ENCODE assay signal across 8 mouse cellular contexts in the genomic region with DNA sequence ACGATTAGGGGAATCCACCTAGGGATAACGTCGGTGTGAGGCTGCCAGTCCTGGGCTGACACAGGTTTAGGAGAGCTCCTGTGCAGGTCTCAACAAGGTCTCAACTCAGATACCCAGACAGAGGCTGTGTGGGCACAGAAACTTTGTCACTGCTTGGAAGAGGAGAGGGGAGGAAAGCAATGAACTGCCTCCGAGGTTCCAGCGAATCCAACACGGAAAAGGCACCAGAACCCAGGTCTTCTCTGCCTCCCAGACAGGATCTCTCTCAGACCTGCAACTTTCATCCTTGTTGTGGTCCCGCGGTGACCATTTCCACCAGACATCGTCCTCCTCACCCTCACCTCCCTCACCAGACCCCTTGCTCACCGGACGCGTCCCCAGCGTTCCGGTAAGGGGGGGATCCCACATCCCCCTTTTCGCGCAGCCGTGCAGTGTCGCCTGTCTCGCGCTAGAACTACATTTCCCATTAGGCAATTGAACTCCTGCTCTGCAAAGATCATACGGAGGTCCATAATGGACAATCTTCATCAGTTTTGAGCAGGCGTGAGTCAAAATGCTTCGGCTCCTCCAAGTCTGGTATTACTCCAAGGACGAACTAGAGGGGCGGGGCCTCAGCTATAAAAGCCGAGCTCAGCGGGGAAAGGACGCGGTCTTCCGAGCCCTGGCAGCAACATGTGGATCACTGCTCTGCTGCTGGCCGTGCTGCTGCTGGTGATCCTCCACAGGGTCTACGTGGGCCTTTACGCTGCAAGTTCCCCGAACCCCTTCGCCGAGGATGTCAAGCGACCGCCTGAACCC. TPM values are rescaled to one million over a fixed set of nuclear protein-coding genes. Genes with fewer than 3 reads are reported as not detected.
DNase-seq lines count a peak whose midpoint lies in the region; ATAC-seq lines count a peak whose summit lies in the region.

A gene (minus strand): TSS at position 458 of the 798 bp plus-strand sequence.
A gene (plus strand): TSS at position 520 of the 798 bp plus-strand sequence.

- peak; percentile 83 for ATAC-seq in megakaryocyte progenitor cell, adult 5-6 weeks (replicated peaks; ENCODE audit: poor library complexity)

- peak; percentile 99 for DNase-seq in adipocyte (ENCODE audit: low spot score)
- DNase-seq in embryo, embryonic 10 days (ENCODE audit: low spot score), result peak; percentile 96
- DNase-seq in gastrocnemius, postnatal 10 days, result peak; percentile 92
- peak; percentile 94 for DNase-seq in induced T-regulatory cell, adult 2 months (ENCODE audit: low read depth)
- DNase-seq in left cerebral cortex, adult 9 months (ENCODE audit: low spot score in 2 of 2), result peak; percentile 91 to 94
- peak; percentile 74 for DNase-seq in right cerebral cortex, postnatal 14 days
- peak; percentile 95 for DNase-seq in urinary bladder, postnatal 36 days (ENCODE audit: low spot score in 2 of 2)

RNA-seq across cellular contexts. Expression of the first gene that starts in this region (rescaled TPM):
- total RNA-seq in gastrocnemius, postnatal 10 days (2021), result 1 to 10 TPM; 6.1 to 6.8 TPM
- total RNA-seq in megakaryocyte progenitor cell, adult 5-6 weeks (2015), result 12.9 and 15.6 TPM in 2 replicates
- 9.7 and 13.8 TPM in 2 replicates for total RNA-seq in megakaryocyte progenitor cell, adult 5-6 weeks (2017)

RNA-seq across cellular contexts. Expression of the second gene that starts in this region (rescaled TPM):
- total RNA-seq in gastrocnemius, postnatal 10 days (2021), result 10 to 100 TPM; 36.3 to 37.1 TPM
- 20.3 and 20.8 TPM in 2 replicates for total RNA-seq in megakaryocyte progenitor cell, adult 5-6 weeks (2015)
- total RNA-seq in megakaryocyte progenitor cell, adult 5-6 weeks (2017), result 20.0 and 27.5 TPM in 2 replicates

Comparison
In these comparisons a context has a peak if more than half of its experiments do, and no peak if none do; other contexts are left out.
1. Peak in every context shown above with its lines: DNase-seq and ATAC-seq.